Mouse (Mus musculus) testis, adult 2 months (tissue): Measurements from ENCODE around the gene Nfib.

Experiments used
- CTCF ChIP-seq: fragments of 200-500 bp; IDR thresholded peaks from 2 replicates; pipeline ENCODE4 v1.5.1; 2012; ENCODE audit warnings: low read depth, mild to moderate bottlenecking, inconsistent platforms, low read length, moderate library complexity; ENCODE audit not compliant: control insufficient read depth, insufficient read depth, insufficient replicate concordance
- POLR2A ChIP-seq: fragments of 200-500 bp; IDR thresholded peaks from 2 replicates; pipeline ENCODE4 v1.6.1; 2012; ENCODE audit warnings: low read depth, mild to moderate bottlenecking, inconsistent platforms, low read length, moderate library complexity; ENCODE audit not compliant: control insufficient read depth

DNA sequence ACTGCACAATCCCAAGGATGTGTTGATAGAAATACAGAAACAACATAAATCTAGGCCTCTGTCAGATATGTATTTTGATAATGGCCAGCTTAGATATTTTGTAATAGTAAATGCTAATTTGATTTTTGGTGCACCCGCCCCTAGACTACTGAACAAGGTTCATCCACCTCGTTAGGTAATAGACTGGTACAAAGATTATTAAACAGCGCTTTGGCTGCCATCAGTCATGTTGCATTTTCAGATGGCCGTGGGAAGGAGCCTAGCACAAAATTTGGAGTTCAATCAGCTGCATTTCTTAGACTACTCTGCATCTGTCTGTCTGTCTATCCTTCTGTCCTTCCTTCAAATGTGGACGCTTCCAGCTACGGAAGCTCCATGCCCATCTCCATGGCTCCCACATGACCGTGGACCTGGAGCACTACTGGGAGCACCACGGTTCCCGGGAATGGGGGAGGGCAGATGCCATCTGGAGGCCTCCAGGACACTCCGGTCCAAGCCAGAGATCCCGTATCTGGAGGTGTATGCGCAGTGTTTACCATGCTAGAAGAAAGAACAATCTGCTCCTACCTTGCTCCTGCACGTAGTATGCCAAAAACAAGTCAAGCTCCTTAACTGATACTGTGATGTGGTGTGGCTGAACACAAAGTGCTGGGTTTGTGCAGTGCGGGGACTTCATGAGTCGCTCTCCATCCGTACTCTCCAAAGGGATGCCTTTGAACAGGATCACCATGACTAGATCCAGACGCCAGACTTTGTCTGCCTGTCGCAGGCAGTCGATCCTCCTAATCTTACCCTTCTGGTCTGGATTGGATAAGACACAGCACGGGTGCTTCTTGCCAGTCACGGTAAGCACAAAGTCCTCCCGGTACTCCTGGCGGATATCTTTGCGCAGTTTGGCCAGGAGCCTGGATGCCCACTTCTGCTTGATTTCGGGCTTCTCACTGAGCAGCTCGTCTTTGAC lies 207.6 kb downstream of the Nfib start:
- no peak for TF ChIP-seq POLR2A
- no peak for TF ChIP-seq CTCF
